Mouse (Mus musculus): ENCODE results near the gene Krt33b. TPM values are rescaled to one million over a fixed set of nuclear protein-coding genes. Genes with fewer than 3 reads are reported as not detected.

Krt33b gene
- polyA plus RNA-seq, 1 experiment from 2014 or later, result 7.3 TPM

GRCm38 (mm10) chr11:99990571-99990970 lies 39.1 kb downstream of the Krt33b start:
- Histone ChIP-seq H3K4me1 (no peaks in the 10 kb centered on the region), H3K4me2 (replicated peaks) (no peak overlapping the region), H3K27ac (replicated peaks) (no peak overlapping the region), H3K9me3 (replicated peaks) (no peaks in the 10 kb centered on the region), H3K4me3 (replicated peaks) (no peak overlapping the region), H3K27me3 (peaks cover 19% of the 10 kb centered on the region), H3K9ac (no peak overlapping the region), H3K36me3 (no peaks in the 10 kb centered on the region)
- 78% methylated on average over 3 of the region's 3 CpGs for WGBS
- no peak for ATAC-seq (ENCODE audit: insufficient number of reproducible peaks, low FRiP score, low TSS enrichment, low read depth)

DNA sequence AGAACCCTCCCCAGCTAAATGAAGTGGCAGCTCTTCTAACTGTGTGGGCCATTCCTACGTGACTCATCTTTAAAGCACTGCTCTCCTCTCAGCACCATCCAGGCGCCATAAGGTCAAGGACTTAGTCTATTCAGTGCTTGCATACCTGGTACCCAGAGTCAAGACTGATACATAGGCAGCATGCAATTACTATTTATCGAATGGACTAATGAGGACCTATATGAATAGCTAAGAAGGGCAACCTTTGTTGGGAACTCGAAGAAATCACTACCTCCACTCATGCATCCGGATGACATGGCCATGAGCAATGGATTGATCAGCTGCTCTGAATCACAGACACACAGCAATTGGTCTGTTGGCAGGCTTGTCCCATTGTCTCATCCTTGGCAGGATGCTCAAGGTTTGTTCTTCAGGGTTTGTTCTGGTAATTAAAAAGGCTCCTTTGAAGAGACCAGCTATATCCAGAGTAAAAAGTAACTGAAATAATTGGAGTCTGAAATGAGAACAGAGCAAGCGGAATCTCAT lies 39.7 kb downstream of the Krt33b start:
- no peaks in the 10 kb centered on the region for H3K9me3 ChIP-seq (replicated peaks)
- peaks cover 19% of the 10 kb centered on the region for H3K27me3 ChIP-seq
- H3K27ac ChIP-seq (replicated peaks), result no peak overlapping the region
- 85% methylated on average over 6 of the region's 6 CpGs for WGBS
- ATAC-seq (ENCODE audit: insufficient number of reproducible peaks, low FRiP score, low TSS enrichment, low read depth), result no peak
- no peak overlapping the region for H3K4me3 ChIP-seq (replicated peaks)
- no peaks in the 10 kb centered on the region for H3K36me3 ChIP-seq
- H3K4me1 ChIP-seq, result no peaks in the 10 kb centered on the region
- no peak overlapping the region for H3K9ac ChIP-seq
- H3K4me2 ChIP-seq (replicated peaks), result no peak overlapping the region

GRCm38 (mm10) chr11:99988530-99988929 lies 41.1 kb downstream of the Krt33b start:
- Histone ChIP-seq H3K4me3 (replicated peaks) (no peak overlapping the region), H3K4me2 (replicated peaks) (no peak overlapping the region), H3K27ac (replicated peaks) (no peak overlapping the region), H3K36me3 (no peaks in the 10 kb centered on the region), H3K4me1 (no peaks in the 10 kb centered on the region), H3K9ac (no peak overlapping the region), H3K9me3 (replicated peaks) (no peaks in the 10 kb centered on the region), H3K27me3 (peaks cover 8% of the 10 kb centered on the region)
- 89% methylated on average over 3 of the region's 3 CpGs for WGBS
- ATAC-seq (ENCODE audit: insufficient number of reproducible peaks, low FRiP score, low TSS enrichment, low read depth), result no peak

GRCm38 (mm10) chr11:99986180-99986647 lies 43.5 kb downstream of the Krt33b start, which contains the start of gene Krtap16-1:
Krtap16-1 (minus strand) TSS chr11:99986597.
- Histone ChIP-seq H3K27me3 (no peaks in the 10 kb centered on the region; the same call in 1 of the 2 replicates), H3K36me3 (no peaks in the 10 kb centered on the region), H3K4me1 (no peaks in the 10 kb centered on the region), H3K9ac (no peak within 1 kb of the TSS), H3K4me3 (replicated peaks) (no peak within 1 kb of the TSS), H3K4me2 (replicated peaks) (no peak within 1 kb of the TSS), H3K9me3 (replicated peaks) (no peaks in the 10 kb centered on the region), H3K27ac (replicated peaks) (no peak within 1 kb of the TSS)
- peak; percentile 29; the same call in 1 of the 2 replicates for ATAC-seq (ENCODE audit: insufficient number of reproducible peaks, low FRiP score, low TSS enrichment, low read depth)
- 79% methylated on average over 8 of the region's 8 CpGs for WGBS

DNA sequence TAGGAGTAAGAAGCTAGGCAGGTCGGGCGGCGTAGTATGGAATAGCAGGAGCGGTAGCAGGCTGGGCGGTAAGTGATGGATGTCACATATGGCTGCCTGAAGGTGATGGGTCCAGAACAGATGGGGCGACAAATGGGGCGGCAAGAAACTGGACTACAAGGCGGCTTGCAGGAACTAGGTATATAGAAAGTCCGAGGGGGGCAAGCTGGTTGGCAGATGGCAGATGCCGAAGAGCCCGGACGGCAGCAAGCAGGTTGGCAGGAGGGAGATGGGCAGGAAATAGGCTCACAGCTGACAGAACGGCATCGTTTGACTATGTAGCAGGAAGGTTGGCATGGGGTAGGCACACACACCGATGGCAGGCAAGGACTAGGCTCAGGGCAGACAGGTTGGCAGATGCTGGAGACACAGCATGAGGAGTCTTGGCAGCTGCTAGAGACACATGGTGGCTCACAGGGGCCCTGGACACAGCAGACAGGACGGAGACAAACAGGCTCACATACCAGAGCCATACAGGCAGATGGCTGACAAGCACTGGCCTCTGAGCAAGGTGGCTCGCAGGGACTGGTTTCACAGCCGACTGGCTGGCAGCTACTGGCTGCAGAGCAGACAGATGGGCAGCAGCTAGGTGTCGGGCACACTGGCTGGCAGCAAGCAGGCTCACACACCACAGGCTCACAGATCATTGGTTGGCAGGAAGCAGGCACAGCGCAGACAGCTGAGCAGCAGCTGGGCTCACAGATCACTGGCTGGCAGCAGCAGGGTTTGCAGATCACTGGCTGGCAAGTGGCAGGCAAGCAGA lies 44.2 kb downstream of the Krt33b start:
- no peaks in the 10 kb centered on the region for H3K36me3 ChIP-seq
- H3K27ac ChIP-seq (replicated peaks), result no peak overlapping the region
- H3K4me1 ChIP-seq, result no peaks in the 10 kb centered on the region
- no peak overlapping the region for H3K4me2 ChIP-seq (replicated peaks)
- no peaks in the 10 kb centered on the region for H3K9me3 ChIP-seq (replicated peaks)
- ATAC-seq (ENCODE audit: insufficient number of reproducible peaks, low FRiP score, low TSS enrichment, low read depth), result peak; percentile 15; the same call in 1 of the 2 replicates
- H3K9ac ChIP-seq, result no peak overlapping the region
- no peak overlapping the region for H3K4me3 ChIP-seq (replicated peaks)
- WGBS, result 75% methylated on average over 20 of the region's 20 CpGs
- H3K27me3 ChIP-seq, result no peaks in the 10 kb centered on the region; the same call in 1 of the 2 replicates

GRCm38 (mm10) chr11:99983442-99983841 lies 46.2 kb downstream of the Krt33b start:
- H3K36me3 ChIP-seq, result no peaks in the 10 kb centered on the region
- ATAC-seq (ENCODE audit: insufficient number of reproducible peaks, low FRiP score, low TSS enrichment, low read depth), result no peak
- no peak overlapping the region for H3K4me3 ChIP-seq (replicated peaks)
- no peaks in the 10 kb centered on the region for H3K4me1 ChIP-seq
- no peak overlapping the region for H3K27ac ChIP-seq (replicated peaks)
- no peaks in the 10 kb centered on the region; the same call in 1 of the 2 replicates for H3K27me3 ChIP-seq
- H3K4me2 ChIP-seq (replicated peaks), result no peak overlapping the region
- H3K9me3 ChIP-seq (replicated peaks), result no peaks in the 10 kb centered on the region
- WGBS, result 88% methylated on average over 1 of the region's 1 CpGs
- no peak overlapping the region for H3K9ac ChIP-seq

DNA sequence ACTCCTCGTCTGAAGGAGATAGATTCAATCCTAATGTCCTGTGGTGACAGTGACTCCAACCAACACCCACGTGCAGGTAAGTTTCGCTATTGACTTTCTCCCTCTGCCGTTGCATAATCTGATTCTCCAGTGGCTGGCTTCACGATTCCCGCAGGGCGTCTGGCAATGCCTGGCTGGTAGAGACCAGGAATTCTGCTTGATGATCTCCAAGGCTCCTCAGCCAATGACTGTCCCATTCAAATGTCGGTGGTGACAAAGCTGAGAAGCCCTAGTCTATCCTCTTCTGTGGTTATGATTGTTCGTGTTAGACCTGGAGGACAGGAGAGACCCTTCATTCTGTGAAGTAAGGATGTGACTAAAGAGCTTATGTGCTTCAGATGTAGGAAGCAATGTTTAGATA lies 46.9 kb downstream of the Krt33b start:
- no peaks in the 10 kb centered on the region for H3K36me3 ChIP-seq
- no peak overlapping the region for H3K27ac ChIP-seq (replicated peaks)
- H3K4me3 ChIP-seq (replicated peaks), result no peak overlapping the region
- no peak overlapping the region for H3K9ac ChIP-seq
- no peak for ATAC-seq (ENCODE audit: insufficient number of reproducible peaks, low FRiP score, low TSS enrichment, low read depth)
- WGBS, result 84% methylated on average over 9 of the region's 9 CpGs
- H3K9me3 ChIP-seq (replicated peaks), result no peaks in the 10 kb centered on the region
- H3K4me2 ChIP-seq (replicated peaks), result no peak overlapping the region
- no peaks in the 10 kb centered on the region; the same call in 1 of the 2 replicates for H3K27me3 ChIP-seq
- H3K4me1 ChIP-seq, result no peaks in the 10 kb centered on the region

DNA sequence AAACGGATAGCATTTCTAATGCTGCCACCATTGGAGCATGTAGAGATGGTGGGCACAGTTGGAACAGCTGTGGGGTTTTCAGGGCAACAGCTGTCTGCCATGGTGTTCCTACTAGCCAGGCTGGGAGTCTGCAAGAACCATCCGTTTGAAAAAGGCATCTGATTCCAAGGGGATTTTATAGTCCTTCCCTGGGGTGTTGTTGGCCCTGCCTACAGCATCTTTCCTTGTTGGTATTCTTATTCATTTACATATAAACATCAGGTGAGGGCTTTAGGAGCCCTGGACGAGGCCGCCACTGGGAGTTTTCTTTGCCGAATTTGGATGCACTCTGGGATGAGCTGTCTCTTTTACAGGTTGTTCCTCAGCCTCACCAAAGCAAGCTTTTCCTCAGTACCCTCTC lies 50.7 kb downstream of the Krt33b start, which contains the start of gene Krtap29-1:
Krtap29-1 (minus strand) TSS at position 101 of the 400 bp plus-strand sequence.
- no peak for ATAC-seq (ENCODE audit: insufficient number of reproducible peaks, low FRiP score, low TSS enrichment, low read depth)
- Histone ChIP-seq H3K27me3 (no peaks in the 10 kb centered on the region), H3K4me2 (replicated peaks) (no peak within 1 kb of the TSS), H3K4me1 (no peaks in the 10 kb centered on the region), H3K9me3 (replicated peaks) (0 out of 2 replicates have a peak, but pooled peaks cover 5% of the 10 kb centered on the region), H3K36me3 (no peaks in the 10 kb centered on the region), H3K4me3 (replicated peaks) (no peak within 1 kb of the TSS), H3K27ac (replicated peaks) (no peak within 1 kb of the TSS), H3K9ac (no peak within 1 kb of the TSS)
- WGBS, result 62% methylated on average over 5 of the region's 5 CpGs

Other genes with a start within 250 kb of the Krt33b start
- 0.98 and 0.99 TPM in 2 replicates for gene Krtap4-8, start 249.2 kb downstream of the Krt33b start, polyA plus RNA-seq (2015; fragmentation: Nextera tagmentation; extraction: Ambion mirVana)
- 1.00 and 1.1 TPM in 2 replicates for gene Krtap4-9, start 244.7 kb downstream of the Krt33b start, polyA plus RNA-seq (2015; fragmentation: Nextera tagmentation; extraction: Ambion mirVana)
- 0.15 and 0.51 TPM in 2 replicates for gene Gm11596, start 236.4 kb downstream of the Krt33b start, polyA plus RNA-seq (2015; fragmentation: Nextera tagmentation; extraction: Ambion mirVana)
- not detected in 2 replicates for gene Gm11569, start 230.9 kb downstream of the Krt33b start, polyA plus RNA-seq (2015; fragmentation: Nextera tagmentation; extraction: Ambion mirVana)
- 0.33 TPM in 1 of 2 replicates, not detected in the other for gene Gm11554, start 225.4 kb downstream of the Krt33b start, polyA plus RNA-seq (2015; fragmentation: Nextera tagmentation; extraction: Ambion mirVana)
- 0.45 and 0.50 TPM in 2 replicates for gene Krtap4-13, start 220.0 kb downstream of the Krt33b start, polyA plus RNA-seq (2015; fragmentation: Nextera tagmentation; extraction: Ambion mirVana)
- 0.53 and 0.61 TPM in 2 replicates for gene Gm11564, start 214.2 kb downstream of the Krt33b start, polyA plus RNA-seq (2015; fragmentation: Nextera tagmentation; extraction: Ambion mirVana)
- not detected in 2 replicates for gene 2300003K06Rik, start 191.8 kb downstream of the Krt33b start, polyA plus RNA-seq (2015; fragmentation: Nextera tagmentation; extraction: Ambion mirVana)
- 2.0 and 3.9 TPM in 2 replicates for gene Krtap4-16, start 178.3 kb downstream of the Krt33b start, polyA plus RNA-seq (2015; fragmentation: Nextera tagmentation; extraction: Ambion mirVana)
- gene Gm11568, start 172.0 kb downstream of the Krt33b start, polyA plus RNA-seq (2015; fragmentation: Nextera tagmentation; extraction: Ambion mirVana), result 1.4 TPM in 2 replicates
- 2.4 and 2.5 TPM in 2 replicates for gene Gm11559, start 165.4 kb downstream of the Krt33b start, polyA plus RNA-seq (2015; fragmentation: Nextera tagmentation; extraction: Ambion mirVana)
- gene Krtap9-1, start 156.5 kb downstream of the Krt33b start, polyA plus RNA-seq (2015; fragmentation: Nextera tagmentation; extraction: Ambion mirVana), result 1.7 and 2.2 TPM in 2 replicates
- 1.5 and 1.7 TPM in 2 replicates for gene Gm11567, start 150.7 kb downstream of the Krt33b start, polyA plus RNA-seq (2015; fragmentation: Nextera tagmentation; extraction: Ambion mirVana)
- not detected in 2 replicates for gene Krtap31-1, start 121.9 kb downstream of the Krt33b start, polyA plus RNA-seq (2015; fragmentation: Nextera tagmentation; extraction: Ambion mirVana)
- not detected in 2 replicates for gene Gm11565, start 115.1 kb downstream of the Krt33b start, polyA plus RNA-seq (2015; fragmentation: Nextera tagmentation; extraction: Ambion mirVana)
- gene Krtap31-2, start 93.6 kb downstream of the Krt33b start, polyA plus RNA-seq (2015; fragmentation: Nextera tagmentation; extraction: Ambion mirVana), result not detected in 2 replicates
- gene Krtap9-5, start 81.4 kb downstream of the Krt33b start, polyA plus RNA-seq (2015; fragmentation: Nextera tagmentation; extraction: Ambion mirVana), result not detected in 2 replicates
- gene Krtap29-1, start 50.8 kb downstream of the Krt33b start, polyA plus RNA-seq (2015; fragmentation: Nextera tagmentation; extraction: Ambion mirVana), result 0.38 TPM in 1 of 2 replicates, not detected in the other
- gene Krtap16-1, start 43.3 kb downstream of the Krt33b start, polyA plus RNA-seq (2015; fragmentation: Nextera tagmentation; extraction: Ambion mirVana), result 3.8 and 5.7 TPM in 2 replicates
- 4.9 and 9.8 TPM in 2 replicates for gene Krtap17-1, start 35.9 kb downstream of the Krt33b start, polyA plus RNA-seq (2015; fragmentation: Nextera tagmentation; extraction: Ambion mirVana)
- gene Krt33a, start 13.7 kb downstream of the Krt33b start, polyA plus RNA-seq (2015; fragmentation: Nextera tagmentation; extraction: Ambion mirVana), result 6.0 and 11.3 TPM in 2 replicates
- gene Krt34, start 11.7 kb upstream of the Krt33b start, polyA plus RNA-seq (2015; fragmentation: Nextera tagmentation; extraction: Ambion mirVana), result 3.6 and 7.8 TPM in 2 replicates
- gene Krt31, start 20.7 kb upstream of the Krt33b start, polyA plus RNA-seq (2015; fragmentation: Nextera tagmentation; extraction: Ambion mirVana), result 5.9 and 13.8 TPM in 2 replicates
- gene Krt32, start 58.4 kb upstream of the Krt33b start, polyA plus RNA-seq (2015; fragmentation: Nextera tagmentation; extraction: Ambion mirVana), result 6.4 and 7.2 TPM in 2 replicates
- gene Krt35, start 66.4 kb upstream of the Krt33b start, polyA plus RNA-seq (2015; fragmentation: Nextera tagmentation; extraction: Ambion mirVana), result 23.0 and 37.6 TPM in 2 replicates
- gene Krt36, start 75.8 kb upstream of the Krt33b start, polyA plus RNA-seq (2015; fragmentation: Nextera tagmentation; extraction: Ambion mirVana), result 0.76 and 1.9 TPM in 2 replicates
- gene Krt13, start 91.7 kb upstream of the Krt33b start, polyA plus RNA-seq (2015; fragmentation: Nextera tagmentation; extraction: Ambion mirVana), result 155 and 225 TPM in 2 replicates
- gene Krt15, start 106.1 kb upstream of the Krt33b start, polyA plus RNA-seq (2015; fragmentation: Nextera tagmentation; extraction: Ambion mirVana), result 1,131 and 1,207 TPM in 2 replicates
- gene Krt19, start 118.8 kb upstream of the Krt33b start, polyA plus RNA-seq (2015; fragmentation: Nextera tagmentation; extraction: Ambion mirVana), result 227 and 305 TPM in 2 replicates
- gene Krt9, start 163.4 kb upstream of the Krt33b start, polyA plus RNA-seq (2015; fragmentation: Nextera tagmentation; extraction: Ambion mirVana), result not detected in 2 replicates
- 1,122 and 1,244 TPM in 2 replicates for gene Krt14, start 177.7 kb upstream of the Krt33b start, polyA plus RNA-seq (2015; fragmentation: Nextera tagmentation; extraction: Ambion mirVana)
- 6.9 and 7.0 TPM in 2 replicates for gene Krt16, start 219.0 kb upstream of the Krt33b start, polyA plus RNA-seq (2015; fragmentation: Nextera tagmentation; extraction: Ambion mirVana)
- gene Krt17, start 231.2 kb upstream of the Krt33b start, polyA plus RNA-seq (2015; fragmentation: Nextera tagmentation; extraction: Ambion mirVana), result 399 and 504 TPM in 2 replicates
- 0.25 and 0.37 TPM in 2 replicates for gene Krt42, start 240.0 kb upstream of the Krt33b start, polyA plus RNA-seq (2015; fragmentation: Nextera tagmentation; extraction: Ambion mirVana)

Data from embryonic facial prominence, embryonic 15.5 days (tissue).